Mouse (Mus musculus) cortical plate, adult 2 months (tissue): ENCODE results near the gene Hyal1.

ENCODE experiments used
- CTCF ChIP-seq: fragments of 200-500 bp; IDR thresholded peaks from 2 replicates; pipeline ENCODE4 v1.5.1; 2011; ENCODE audit warnings: mild to moderate bottlenecking, control low read depth, low read length; ENCODE audit not compliant: insufficient read depth; ENCODE audit errors: extremely low read depth
- POLR2A ChIP-seq: fragments of 200-500 bp; IDR thresholded peaks from 2 replicates; pipeline ENCODE4 v1.6.1; 2011; ENCODE audit warnings: mild to moderate bottlenecking, low read length, control low read depth; ENCODE audit not compliant: insufficient read depth; ENCODE audit errors: extremely low read depth

DNA sequence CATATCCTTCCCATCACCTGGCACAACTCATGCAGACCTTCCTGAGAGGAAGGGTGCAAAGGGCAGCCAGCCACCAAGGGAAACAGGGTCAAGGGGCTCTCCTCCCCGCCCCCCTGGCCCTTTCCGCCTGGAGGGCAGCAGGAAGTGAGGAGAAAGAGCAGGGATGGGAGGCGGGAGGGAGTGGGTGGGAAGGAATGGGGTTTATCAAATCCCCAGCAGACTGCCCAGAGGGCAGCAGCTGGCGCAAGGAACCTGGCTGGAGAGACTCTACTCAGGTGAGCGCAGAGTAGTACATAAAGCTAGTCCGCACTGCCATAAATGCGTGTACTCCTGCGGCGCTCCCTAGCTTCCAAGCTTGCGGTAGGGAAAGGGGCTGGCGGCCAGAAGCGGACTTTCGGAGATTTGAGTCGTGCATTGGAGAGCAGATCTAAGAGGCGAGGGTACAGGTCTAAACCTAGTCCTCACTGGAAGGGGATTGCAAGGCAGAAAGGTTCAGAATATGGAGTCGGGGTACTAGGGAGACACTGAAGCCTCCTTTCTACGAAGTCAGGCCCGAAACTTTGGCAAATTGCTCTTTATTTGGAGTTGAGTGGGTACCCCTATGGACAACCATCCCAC is 8.9 kb upstream of the Hyal1 start, which contains the start of gene Hyal2:
- TF ChIP-seq POLR2A, result no peak
- no peak for TF ChIP-seq CTCF
